Mouse (Mus musculus): Measurements from ENCODE around the gene Fam205c. TPM values are rescaled to one million over a fixed set of nuclear protein-coding genes. Genes with fewer than 3 reads are reported as not detected.
A peak's percentile ranks its signal among the peaks of the same experiment; 100 is the strongest.
"Not testable (repeated sequence)": the region's sequence is repeated elsewhere in the genome, so short reads cannot be mapped to it uniquely, and the experiment has no call there.

Gene Fam205c
- total RNA-seq, 4 experiments from 2014 or later: not detected

DNA sequence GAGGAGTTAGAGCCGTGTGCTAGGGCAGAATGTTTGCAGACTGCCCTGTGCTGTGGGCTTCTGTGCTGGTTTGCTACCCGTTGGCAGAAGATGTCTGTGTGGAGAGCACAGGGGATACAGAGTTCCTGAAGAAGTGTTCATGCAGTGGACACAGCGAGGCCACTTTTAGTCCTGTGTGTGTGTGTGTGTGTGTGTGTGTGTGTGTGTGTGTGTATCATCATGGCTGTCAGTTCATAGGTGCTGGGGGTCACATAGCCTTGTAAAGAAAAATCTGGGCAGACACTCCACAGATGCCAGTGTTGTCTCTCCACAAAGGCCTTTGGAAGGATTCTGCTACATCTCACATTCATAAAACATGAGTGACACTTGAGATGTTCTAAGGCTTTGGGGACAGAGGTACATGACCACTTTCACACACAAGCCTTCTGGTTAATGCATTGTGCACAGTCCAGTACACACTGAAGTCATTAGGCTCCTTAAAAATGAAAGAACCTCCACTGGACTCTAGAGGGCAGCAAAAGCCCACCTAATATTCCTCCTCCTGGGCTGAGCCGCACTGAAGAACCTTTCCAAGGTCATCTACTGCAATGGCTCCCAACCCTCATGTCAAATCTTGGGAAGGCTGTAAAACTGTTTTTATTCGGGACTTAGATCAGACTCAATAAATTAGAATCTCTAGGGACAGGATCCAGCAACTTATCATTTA, 2.7 kb upstream of the Fam205c start:
- DNase-seq: peak; percentile 28

DNA sequence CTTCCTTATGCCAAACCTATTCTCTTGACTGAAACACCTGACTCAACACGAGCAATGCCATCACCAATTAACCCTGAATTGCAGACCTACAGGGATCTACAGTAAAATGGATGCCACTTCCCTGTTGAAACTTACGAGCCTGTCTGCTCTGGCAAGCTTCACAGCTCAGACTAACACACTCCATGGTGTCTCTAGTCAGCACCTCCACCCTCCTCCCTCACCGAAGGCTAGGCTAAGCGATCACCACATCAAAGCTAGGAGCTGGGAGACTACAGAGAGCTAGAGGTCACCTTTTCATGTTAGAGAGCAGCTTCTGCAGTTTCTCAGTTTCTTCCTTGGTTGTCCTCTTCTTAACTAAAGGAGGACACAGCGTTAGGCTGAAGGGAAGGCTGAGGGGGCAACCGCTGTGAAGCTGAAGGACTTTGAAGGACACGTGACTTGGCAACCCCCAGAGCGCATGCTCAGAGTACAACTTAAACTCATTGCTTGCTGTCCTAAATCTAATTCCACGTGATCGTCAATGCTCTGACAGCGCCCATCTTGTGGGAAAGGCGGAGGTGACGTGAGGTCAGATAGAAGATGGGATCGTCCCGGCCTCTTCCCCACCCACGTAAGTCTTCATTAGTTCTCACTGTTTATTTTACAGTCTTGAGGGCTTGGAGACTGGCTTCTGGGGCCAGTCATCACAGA, 1.1 kb downstream of the Fam205c start:
- no peak for DNase-seq

DNA sequence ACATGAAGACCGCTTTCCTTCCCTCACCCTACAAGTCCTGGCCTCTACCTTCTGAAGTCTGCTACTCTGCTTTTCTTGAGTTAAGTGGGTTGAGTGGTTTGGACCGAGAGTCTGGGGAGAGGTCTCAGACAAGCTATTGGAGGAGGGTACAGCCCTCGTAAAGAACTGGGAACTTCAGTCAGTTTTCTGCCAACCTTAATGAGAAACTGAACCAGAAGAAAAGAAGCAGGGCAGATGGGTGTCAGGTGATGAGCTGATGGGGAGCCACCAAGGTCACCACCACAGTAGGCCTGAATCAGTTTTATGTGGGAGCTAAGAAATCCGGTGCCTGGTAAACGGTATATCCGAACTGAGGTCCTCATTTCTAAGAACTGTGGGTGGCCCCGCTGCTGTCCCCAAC, 1.9 kb downstream of the Fam205c start:
- no peak for DNase-seq

DNA sequence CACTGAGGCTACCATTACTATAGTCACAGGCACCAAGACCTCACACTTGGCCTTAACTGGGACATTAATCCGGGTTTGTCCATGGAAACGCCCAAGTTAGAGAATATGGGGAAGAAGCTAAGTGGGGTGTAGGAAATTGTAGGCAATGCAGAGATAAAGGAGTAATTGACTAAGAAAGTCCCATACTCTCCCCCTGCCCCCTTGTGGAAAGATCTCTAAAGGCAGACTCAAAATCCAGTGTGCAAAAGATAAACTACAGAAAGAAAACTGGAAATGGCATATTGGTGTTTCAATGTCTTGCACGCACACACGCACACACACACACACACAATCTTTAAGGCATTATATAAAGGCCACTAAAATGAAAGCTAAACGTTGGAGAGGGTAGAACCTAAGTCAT, 3.3 kb downstream of the Fam205c start:
- no peak for DNase-seq

DNA sequence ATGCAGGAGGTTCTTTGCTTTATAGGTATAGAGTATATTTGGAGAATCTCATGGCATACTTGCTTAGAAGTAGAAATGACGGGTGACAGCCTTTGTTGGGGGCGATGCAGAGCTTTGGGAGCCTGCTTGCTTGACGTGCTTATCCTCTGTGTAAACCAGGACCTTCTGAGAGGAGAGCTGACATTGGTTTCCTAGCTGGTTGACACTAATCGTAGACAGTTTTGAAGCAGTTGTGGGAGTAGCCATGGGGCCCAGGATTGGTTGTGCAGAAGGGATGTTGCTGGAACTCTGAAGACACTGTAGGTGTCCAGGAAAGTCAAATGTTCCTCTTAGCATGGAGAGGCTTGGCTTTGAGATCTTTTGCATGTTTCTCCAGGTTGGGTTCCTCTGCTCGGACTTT, 5.8 kb downstream of the Fam205c start:
- DNase-seq: no peak

DNA sequence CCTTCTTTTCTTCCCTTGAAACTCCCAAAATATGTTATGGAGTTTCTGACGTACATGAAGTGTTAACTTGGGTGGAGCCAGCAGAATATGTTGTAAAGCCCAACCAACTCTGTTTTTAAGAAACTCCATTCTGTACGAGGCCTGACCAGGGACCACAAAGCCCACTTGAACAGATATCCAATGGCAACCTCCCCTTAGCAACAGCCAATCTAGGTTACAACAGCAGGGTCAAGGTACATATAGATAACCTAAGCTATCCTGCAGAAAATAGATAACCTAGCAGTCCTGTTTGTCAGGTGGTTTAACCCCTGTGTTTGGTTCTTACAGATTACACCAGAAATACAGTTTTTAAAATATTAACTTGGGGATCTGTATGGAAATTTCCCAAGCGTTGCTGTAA, 6.6 kb downstream of the Fam205c start:
- no peak for DNase-seq

DNA sequence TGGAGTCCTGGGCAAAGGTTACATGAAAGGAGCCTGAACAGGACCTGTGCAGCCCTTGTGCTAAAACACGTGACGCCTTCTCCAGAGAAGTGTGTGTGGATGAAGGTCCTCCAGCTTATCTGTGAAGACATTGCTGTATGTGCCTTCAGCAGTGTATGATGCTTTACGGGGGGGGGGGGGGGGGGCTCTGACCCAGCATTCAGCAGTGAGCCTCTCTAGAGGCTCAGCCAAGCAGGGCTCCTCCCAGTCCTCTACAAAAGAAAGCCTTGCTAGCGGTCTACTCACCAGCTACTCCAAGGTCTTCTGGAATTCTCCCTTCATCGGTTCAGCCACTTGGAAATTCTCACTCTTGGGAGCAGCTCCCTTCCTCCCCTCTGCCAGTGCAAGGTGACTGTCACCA, 10.5 kb downstream of the Fam205c start:
- not testable (repeated sequence) for DNase-seq

DNA sequence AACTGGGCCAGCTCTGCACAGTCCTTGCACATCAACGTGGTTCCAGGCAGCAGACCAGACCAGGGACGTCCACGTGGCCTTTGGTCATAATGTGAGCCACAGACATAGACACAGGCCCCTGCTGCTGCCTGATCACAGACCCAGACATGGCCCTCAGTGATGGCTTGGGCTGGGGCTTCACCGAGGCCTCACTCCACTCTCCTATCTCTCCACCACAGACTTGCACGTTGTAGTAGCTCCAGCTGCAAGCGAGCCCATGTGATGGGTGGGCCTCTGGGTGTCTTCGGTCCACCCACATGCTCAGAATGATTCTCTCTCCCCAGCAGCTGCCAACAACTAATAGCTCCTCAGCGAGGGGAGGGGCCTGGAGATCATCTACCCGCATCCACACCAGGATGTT, 13.6 kb downstream of the Fam205c start:
- DNase-seq: not testable (repeated sequence)

DNA sequence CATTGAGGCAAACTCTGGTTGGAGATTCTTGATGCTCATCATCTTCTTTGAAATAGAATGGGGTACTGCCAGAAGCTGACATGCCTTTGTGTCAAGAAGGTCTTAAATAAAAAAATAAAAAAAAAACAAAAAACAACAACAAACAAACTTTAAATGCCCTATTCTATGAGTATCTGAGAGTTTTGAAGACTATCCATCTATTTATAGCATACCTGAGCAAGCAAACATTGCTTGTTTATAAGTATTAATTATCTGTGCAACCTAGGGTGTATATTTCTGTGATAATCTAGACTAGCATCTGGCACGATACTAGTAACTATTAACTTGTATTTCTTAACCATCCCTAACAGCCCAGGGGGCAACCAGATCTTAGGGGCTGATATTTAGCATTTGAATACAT, 17.4 kb downstream of the Fam205c start, which contains the start of gene Gm12394:
Gene Gm12394 (minus strand): TSS at position 101 of the 400 bp plus-strand sequence.
- not testable (repeated sequence) for DNase-seq

DNA sequence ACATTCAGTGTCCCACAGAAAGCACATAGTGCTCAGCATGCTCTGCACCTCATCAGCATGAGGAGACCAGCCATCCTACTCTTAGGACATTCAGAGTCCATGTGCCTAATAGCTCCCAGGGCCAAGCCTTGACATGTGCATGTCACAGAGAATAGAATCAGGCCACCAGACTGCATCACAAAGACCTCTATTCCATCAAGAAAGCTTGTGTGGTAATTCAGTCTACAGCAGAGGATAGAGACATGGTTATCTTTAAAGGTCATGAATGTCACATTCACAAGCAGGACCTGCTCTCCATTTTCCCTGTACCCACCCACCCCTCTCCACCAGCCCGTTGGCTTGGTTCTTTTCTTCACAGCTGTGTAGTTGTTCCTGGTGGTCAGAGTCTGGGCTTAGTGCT, 20.2 kb downstream of the Fam205c start, which contains the start of gene Fam205a1:
Gene Fam205a1 (minus strand): TSS at position 101 of the 400 bp plus-strand sequence.
- DNase-seq: not testable (repeated sequence)

Other genes with a start within 250 kb of the Fam205c start
- 10 to 100 TPM; 15.4 to 27.8 (median 19.9) TPM for gene Gm2564, start 244.5 kb downstream of the Fam205c start, total RNA-seq (2022)
- gene Ccl27b, start 219.0 kb downstream of the Fam205c start, total RNA-seq (2022): 10 to 100 TPM in 1 of 4 experiments, 1 to 10 TPM in 1, not detected in 2; 1.5 to 11.7 TPM
- gene Il11ra2, start 212.3 kb downstream of the Fam205c start, total RNA-seq (2022): under 1 TPM in 2 of 4 experiments, not detected in 2; 0.37 to 0.38 TPM
- gene 4930578G10Rik, start 138.7 kb downstream of the Fam205c start, total RNA-seq (2022): 1 to 10 TPM in 1 of 4 experiments, under 1 TPM in 1, not detected in 2; 0.67 to 1.4 TPM
- 1 to 10 TPM; 1.8 to 7.0 (median 3.1) TPM for gene Ccl19, start 117.7 kb downstream of the Fam205c start, total RNA-seq (2022)
- 10 to 100 TPM in 1 of 4 experiments, 1 to 10 TPM in 3; 4.1 to 10.2 (median 6.4) TPM for gene Ccl21a, start 100.2 kb downstream of the Fam205c start, total RNA-seq (2022)
- not detected for gene Fam205a1, start 20.3 kb downstream of the Fam205c start, total RNA-seq (2022)
- under 1 TPM; 0.14 to 0.52 (median 0.22) TPM for gene Gm12394, start 17.5 kb downstream of the Fam205c start, total RNA-seq (2022)
- 1 to 10 TPM; 3.1 to 4.5 (median 3.8) TPM for gene Phf24, start 42.4 kb upstream of the Fam205c start, total RNA-seq (2022)
- 10 to 100 TPM; 12.9 to 20.5 (median 18.2) TPM for gene Dnajb5, start 75.6 kb upstream of the Fam205c start, total RNA-seq (2022)
- gene 1700022I11Rik, start 95.4 kb upstream of the Fam205c start, total RNA-seq (2022): not detected
- 100 to 1,000 TPM; 290 to 420 (median 339) TPM for gene Vcp, start 126.3 kb upstream of the Fam205c start, total RNA-seq (2022)
- 10 to 100 TPM in 2 of 4 experiments, 1 to 10 TPM in 2; 8.0 to 17.8 (median 12.5) TPM for gene Fancg, start 136.3 kb upstream of the Fam205c start, total RNA-seq (2022)
- 10 to 100 TPM; 14.8 to 30.8 (median 22.5) TPM for gene Pigo, start 151.6 kb upstream of the Fam205c start, total RNA-seq (2022)
- 100 to 1,000 TPM; 204 to 262 (median 242) TPM for gene Stoml2, start 157.5 kb upstream of the Fam205c start, total RNA-seq (2022)
- 10 to 100 TPM; 49.5 to 64.9 (median 61.1) TPM for gene Fam214b, start 172.0 kb upstream of the Fam205c start, total RNA-seq (2022)
- 10 to 100 TPM; 17.2 to 33.9 (median 22.9) TPM for gene Unc13b, start 184.7 kb upstream of the Fam205c start, total RNA-seq (2022)

Measured in adrenal gland, adult 8-10 months (tissue).